Mouse (Mus musculus) left cerebral cortex, postnatal 25 days (tissue): ENCODE measurements around the gene Atp6v1e2. TPM values are rescaled to one million over a fixed set of nuclear protein-coding genes. Genes with fewer than 3 reads are reported as not detected.

Experiments
- DNase-seq, 2 experiments: peaks; one replicate each; pipeline ENCODE4 v3.0.0; 2022; ENCODE audit warnings: low spot score in 2 of 2, mixed read lengths in 1 of 2
- intact Hi-C: fragments of 180-260 bp; cut with DNase I; formaldehyde crosslinking; loops from one replicate; pipeline ENCODE4 v1.15.1; 2025
- total RNA-seq, 2 experiments: library from RNA; stranded (reverse); gene quantifications; 2 replicates each; pipeline ENCODE4 v1.2.3; 2021

Gene Atp6v1e2
- total RNA-seq, 2 experiments from 2014 or later = 0.37 TPM; not detected in 1

GRCm38 (mm10) chr17:86966040-86966439, 18.3 kb upstream of the Atp6v1e2 start:
- no peak for DNase-seq
- intact Hi-C loops = no loop called here

GRCm38 (mm10) chr17:86965121-86965520, 17.4 kb upstream of the Atp6v1e2 start:
- intact Hi-C loops = no loop called here

GRCm38 (mm10) chr17:86964502-86964901, 16.8 kb upstream of the Atp6v1e2 start:
- DNase-seq = peak; percentile 71 to 85
- intact Hi-C loops = loop anchor here (5.0 kb wide), 3 partner anchors 63 to 143 kb away; partner anchors contain the start of genes Cript, Pigf and Socs5

More at GRCm38 (mm10) chr17:86965121-86965520, 17.4 kb upstream of the Atp6v1e2 start:
- DNase-seq = no peak

- intact Hi-C loops = loop anchor here (5.0 kb wide), 3 partner anchors 63 to 143 kb away; partner anchors contain the start of genes Cript, Pigf and Socs5
- no peak for DNase-seq
Measured at GRCm38 (mm10) chr17:86964041-86964440, 16.3 kb upstream of the Atp6v1e2 start.

GRCm38 (mm10) chr17:86963586-86963902, 15.8 kb upstream of the Atp6v1e2 start:
- DNase-seq = no peak
- intact Hi-C loops = loop anchor here (2.0 to 5.0 kb wide), 4 partner anchors 27 to 144 kb away; partner anchors contain the start of genes Cript, Pigf and Socs5

GRCm38 (mm10) chr17:86962894-86963585, 15.3 kb upstream of the Atp6v1e2 start, which contains the start of gene Rhoq:
Gene Rhoq (plus strand): TSS chr17:86963082.
- intact Hi-C loops = loop anchor here (2.0 to 5.0 kb wide), 4 partner anchors 26 to 144 kb away; partner anchors contain the start of genes Cript, Pigf and Socs5
- peak; percentile 84 to 88 for DNase-seq

GRCm38 (mm10) chr17:86962297-86962893, 14.7 kb upstream of the Atp6v1e2 start:
- intact Hi-C loops = loop anchor here (2.0 to 5.0 kb wide), 4 partner anchors 26 to 145 kb away; partner anchors contain the start of genes Cript, Pigf and Socs5
- DNase-seq = peak; percentile 79 to 88

GRCm38 (mm10) chr17:86961301-86961841, 13.7 kb upstream of the Atp6v1e2 start:
- intact Hi-C loops = loop anchor here (5.0 kb wide), 3 partner anchors 66 to 146 kb away; partner anchors contain the start of genes Cript, Pigf and Socs5
- no peak for DNase-seq

GRCm38 (mm10) chr17:86957968-86958367, 10.3 kb upstream of the Atp6v1e2 start:
- intact Hi-C loops = no loop called here
- no peak for DNase-seq

GRCm38 (mm10) chr17:86957239-86957638, 9.5 kb upstream of the Atp6v1e2 start:
- intact Hi-C loops = no loop called here
- no peak for DNase-seq

GRCm38 (mm10) chr17:86948801-86949200, 1.1 kb upstream of the Atp6v1e2 start:
- intact Hi-C loops = no loop called here
- DNase-seq = no peak

GRCm38 (mm10) chr17:86946078-86946477, 1.6 kb downstream of the Atp6v1e2 start:
- DNase-seq = no peak
- intact Hi-C loops = no loop called here

GRCm38 (mm10) chr17:86943158-86943557, 4.5 kb downstream of the Atp6v1e2 start:
- no peak for DNase-seq
- intact Hi-C loops = no loop called here

- intact Hi-C loops = no loop called here
- no peak for DNase-seq
Measured at GRCm38 (mm10) chr17:86942112-86942511, 5.6 kb downstream of the Atp6v1e2 start.

- no peak for DNase-seq
- intact Hi-C loops = no loop called here
Measured at GRCm38 (mm10) chr17:86938683-86939082, 9.0 kb downstream of the Atp6v1e2 start.

- DNase-seq = peak; percentile 66 to 76
- intact Hi-C loops = loop anchor here (2.0 kb wide), 1 partner anchor 25 kb away; the partner anchor contains the start of gene Rhoq
Measured at GRCm38 (mm10) chr17:86937497-86938155, 10.1 kb downstream of the Atp6v1e2 start.

- DNase-seq = no peak
- intact Hi-C loops = loop anchor here (2.0 kb wide), 1 partner anchor 26 kb away; the partner anchor contains the start of gene Rhoq
Measured at GRCm38 (mm10) chr17:86937064-86937463, 10.6 kb downstream of the Atp6v1e2 start.

GRCm38 (mm10) chr17:86932896-86933295, 14.8 kb downstream of the Atp6v1e2 start:
- DNase-seq = no peak
- intact Hi-C loops = no loop called here

- intact Hi-C loops = no loop called here
- DNase-seq = no peak
Measured at GRCm38 (mm10) chr17:86929981-86930380, 17.7 kb downstream of the Atp6v1e2 start.

- no peak for DNase-seq
- intact Hi-C loops = no loop called here
Measured at GRCm38 (mm10) chr17:86929355-86929754, 18.3 kb downstream of the Atp6v1e2 start.
